Mouse (Mus musculus) kidney, postnatal 25 days (tissue): Measurements from ENCODE around the gene Ikzf3.
A peak's percentile ranks its signal among the peaks of the same experiment; 100 is the strongest.

Source experiments
- DNase-seq, 2 experiments: peaks; one replicate each; pipeline ENCODE4 v3.0.0; 2021; ENCODE audit warnings: mixed read lengths in 2 of 2

Ikzf3 gene

GRCm38 (mm10) chr11:98545711-98546231, at the start of gene Ikzf3:
TSS of gene Ikzf3 (minus strand) at chr11:98546031.
- peak; percentile 10 to 43 for DNase-seq

GRCm38 (mm10) chr11:98595473-98595872, 49.6 kb upstream of the Ikzf3 start:
- no peak for DNase-seq

- DNase-seq, result no peak
Measured at GRCm38 (mm10) chr11:98595021-98595420, 49.2 kb upstream of the Ikzf3 start.

GRCm38 (mm10) chr11:98590548-98591445, 45.0 kb upstream of the Ikzf3 start:
- no peak for DNase-seq

- DNase-seq, result no peak
Measured at GRCm38 (mm10) chr11:98589306-98589705, 43.5 kb upstream of the Ikzf3 start.

DNA sequence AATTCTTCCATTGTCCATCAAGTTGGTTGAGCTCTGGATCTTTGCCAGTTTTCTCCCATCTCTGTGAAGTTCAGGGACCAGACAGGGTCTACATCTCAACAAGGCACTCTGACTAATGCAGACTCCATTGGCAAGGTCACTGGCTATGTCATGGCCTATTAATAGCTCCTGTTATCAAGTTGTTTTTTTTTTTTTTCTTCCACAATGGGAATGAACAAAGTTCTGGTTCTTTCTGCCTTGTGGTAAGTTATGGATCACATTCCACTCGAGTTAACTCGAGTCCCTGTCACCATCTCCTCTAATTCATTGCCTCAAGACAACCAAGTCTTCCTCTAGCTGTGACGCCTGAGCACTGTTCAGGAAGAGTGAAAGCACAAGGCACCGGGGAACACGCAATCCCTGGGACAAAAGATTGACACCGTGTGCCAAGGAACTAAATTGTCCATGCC, 43.0 kb upstream of the Ikzf3 start:
- no peak for DNase-seq

DNA sequence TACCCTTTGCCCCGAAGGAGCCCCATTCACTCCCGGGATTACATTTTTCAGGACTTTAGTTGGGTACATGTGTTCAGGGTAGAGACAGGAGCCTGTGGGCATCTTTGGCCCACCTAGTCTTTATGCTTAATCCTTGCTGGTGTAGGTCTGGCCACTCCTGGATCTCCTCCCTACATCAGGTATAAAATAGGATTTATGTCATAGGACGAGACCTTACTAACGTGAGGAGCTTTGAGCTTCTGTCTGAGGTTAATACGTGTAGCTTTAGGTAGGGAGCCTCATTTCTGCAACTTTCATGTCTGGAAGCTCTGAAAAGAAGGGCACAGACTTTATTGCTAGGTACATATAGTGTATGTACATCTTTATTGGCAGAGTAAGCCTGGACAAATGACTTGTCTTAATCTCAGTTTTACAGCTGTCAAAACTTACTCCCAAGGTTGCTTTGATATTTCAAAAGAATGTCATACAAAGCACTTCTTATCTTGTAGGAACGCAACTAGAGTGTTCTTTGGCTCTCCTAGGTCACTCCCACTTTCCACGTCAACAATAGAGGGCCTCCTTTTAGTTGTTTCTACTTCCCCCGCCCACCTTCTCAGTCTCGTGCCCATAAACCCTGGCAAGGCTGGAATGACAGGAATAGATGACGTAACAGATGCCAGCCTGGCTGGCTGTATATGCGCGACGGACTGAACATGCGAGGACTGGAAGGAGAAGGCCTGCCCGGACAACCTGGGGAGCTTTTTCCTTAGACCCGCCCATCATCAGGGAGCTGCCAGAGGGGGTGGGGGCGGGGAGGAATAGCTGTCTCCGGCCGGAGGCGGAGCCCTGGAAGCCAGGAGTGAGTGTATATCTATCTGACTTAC, 42.1 kb upstream of the Ikzf3 start:
- peak; percentile 75 to 88 for DNase-seq

DNA sequence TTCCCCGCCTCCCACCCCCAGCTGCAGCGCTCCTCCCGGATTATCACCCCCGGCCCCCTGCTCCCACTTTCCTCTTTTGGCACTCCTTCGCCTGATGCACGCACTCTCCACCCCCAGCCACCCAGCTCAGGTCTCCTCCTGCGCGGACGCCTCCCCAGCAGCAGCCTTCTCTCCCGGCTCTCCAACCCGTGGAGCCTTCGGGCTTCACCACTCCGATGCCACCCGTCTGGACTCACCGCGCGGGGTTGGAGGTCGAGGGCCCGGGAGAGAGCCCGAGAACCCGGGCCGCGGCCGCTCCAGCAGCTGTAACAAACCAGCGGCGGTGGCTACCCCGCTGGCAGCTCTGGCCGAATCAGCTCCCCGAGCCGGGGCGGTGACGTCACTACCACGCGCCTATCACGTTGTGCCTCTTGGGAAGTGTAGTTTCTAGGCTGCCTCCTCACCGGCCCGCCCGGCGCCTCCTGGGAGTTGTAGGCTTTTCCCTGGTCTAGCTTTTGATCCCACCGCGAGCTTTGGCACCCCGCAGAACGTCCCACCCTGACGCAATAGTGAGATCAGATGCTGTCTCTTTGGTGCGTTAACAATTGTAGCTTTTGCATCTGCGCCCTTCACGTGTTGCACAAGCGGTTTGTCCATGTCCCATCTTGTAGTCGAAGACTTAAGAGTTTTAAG, 41.2 kb upstream of the Ikzf3 start, which contains the start of gene Ormdl3:
Gene Ormdl3, minus strand, starts transcription at position 477 of the 672 bp plus-strand sequence.
- DNase-seq, result peak; percentile 99

DNA sequence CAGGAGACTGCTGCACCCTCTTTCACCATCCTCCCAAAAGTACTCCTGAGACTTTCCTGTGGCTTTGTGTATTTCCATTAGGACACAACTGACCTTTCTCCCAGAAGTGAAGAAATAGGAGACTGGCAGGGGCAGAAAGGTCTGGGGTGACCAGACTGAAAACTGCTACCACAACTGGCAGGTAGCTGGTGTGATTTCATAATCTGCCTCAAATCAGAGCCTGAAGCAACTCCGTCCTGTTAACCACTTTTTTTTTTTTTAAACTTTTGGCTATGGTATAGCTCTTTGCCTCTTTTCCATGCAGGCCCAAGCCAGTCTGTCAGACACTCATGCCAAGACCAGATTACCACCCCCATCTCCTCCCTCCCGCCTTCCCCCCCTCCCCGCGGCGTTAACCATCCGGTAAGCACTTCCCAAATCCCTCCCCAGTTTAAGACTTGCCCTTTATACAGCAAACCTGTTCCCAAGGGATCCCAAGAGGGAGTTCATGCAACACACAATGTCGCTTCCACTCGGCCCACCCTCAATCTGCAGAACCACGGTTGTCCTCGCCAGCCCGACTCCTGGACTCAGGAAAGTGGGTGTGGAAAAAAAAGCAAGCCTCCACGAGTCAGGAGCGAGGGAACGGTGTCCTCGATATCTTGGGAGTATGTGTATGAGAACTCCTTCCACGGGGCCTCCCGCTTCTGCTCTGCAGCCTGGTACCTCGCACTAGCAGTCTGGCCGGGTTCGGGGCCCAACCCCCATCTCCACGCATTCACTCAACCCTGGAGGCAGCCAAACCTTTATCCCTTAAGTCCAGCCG, 40.5 kb upstream of the Ikzf3 start:
- DNase-seq, result peak in 1 of 2 experiments; percentile 28

GRCm38 (mm10) chr11:98584629-98585177, 38.9 kb upstream of the Ikzf3 start:
- DNase-seq, result no peak

DNA sequence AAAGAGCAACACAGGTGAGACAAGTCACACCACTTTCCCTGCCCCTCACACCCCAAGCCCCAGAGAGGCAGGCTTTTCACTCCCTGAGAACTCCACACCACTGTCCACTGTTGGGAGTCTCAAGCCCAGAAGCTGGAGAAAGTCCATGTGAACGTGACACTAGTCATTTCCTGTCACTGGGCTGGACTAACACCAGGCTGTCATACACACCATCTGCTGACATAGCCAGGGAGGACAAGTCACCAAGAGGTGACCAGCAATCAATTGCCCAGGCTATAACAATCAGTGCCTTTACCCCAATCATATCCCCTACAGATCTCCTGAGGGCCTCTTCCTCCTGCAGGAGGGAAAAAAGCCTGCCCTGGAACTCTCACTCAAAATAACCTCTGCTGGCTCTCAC, 38.3 kb upstream of the Ikzf3 start:
- DNase-seq, result no peak

DNA sequence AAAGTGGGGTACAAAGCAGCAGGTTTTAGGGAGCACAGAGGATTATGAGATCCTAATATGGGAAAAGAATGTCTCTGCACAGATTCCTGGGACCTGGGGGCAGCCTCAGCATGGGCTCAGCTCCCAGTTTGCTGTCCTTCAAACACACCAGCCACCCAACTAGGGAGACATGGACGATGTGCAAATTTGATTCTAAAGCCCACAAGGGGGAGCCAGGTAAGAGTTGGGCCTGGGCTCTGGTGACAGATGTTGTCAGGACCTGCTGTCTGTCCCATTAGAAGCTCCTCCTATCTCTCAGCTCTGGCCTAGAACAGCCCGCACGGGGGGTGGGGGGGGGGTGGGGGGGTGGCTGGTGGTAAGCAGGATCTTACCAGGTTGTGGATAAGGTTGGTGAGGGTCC, 37.7 kb upstream of the Ikzf3 start:
- DNase-seq, result no peak

DNA sequence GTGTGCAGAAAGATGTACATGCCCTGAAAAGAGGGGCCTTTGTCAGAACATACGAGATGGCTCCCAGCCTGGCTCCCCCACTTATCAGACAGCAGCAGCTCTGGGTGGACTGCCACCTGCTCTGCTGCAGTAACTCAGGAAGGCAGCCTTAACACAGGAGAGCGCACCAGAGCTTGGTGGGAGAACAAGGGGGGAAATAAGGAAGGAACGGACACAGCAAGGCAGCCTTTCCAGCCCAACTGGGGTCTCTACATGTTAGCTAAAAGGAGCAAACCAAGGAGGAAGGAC, 37.4 kb upstream of the Ikzf3 start:
- DNase-seq, result no peak

- no peak for DNase-seq
Measured at GRCm38 (mm10) chr11:98582551-98583264, 36.9 kb upstream of the Ikzf3 start.

DNA sequence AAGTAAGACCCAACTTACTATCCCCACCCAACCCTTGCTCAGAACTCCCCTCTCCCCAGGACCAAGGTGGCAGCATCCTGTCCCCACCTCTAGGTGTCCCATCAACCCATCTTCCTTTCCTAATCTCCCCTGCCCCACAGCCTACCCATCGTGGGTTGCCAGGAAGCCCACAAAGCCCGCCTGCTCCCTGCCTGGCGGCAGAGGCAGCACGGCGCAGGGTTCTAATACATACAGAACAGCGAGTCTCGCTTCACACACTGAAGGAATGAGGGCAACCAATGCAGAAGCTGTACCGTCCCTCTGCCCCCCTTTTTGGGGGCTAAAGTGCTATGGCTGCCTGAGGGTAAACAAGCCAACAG, 36.2 kb upstream of the Ikzf3 start:
- DNase-seq, result no peak

GRCm38 (mm10) chr11:98581286-98582029, 35.6 kb upstream of the Ikzf3 start:
- DNase-seq, result no peak

GRCm38 (mm10) chr11:98580301-98581121, 34.7 kb upstream of the Ikzf3 start:
- peak; percentile 56 to 59 for DNase-seq

- no peak for DNase-seq
Measured at GRCm38 (mm10) chr11:98577776-98578175, 31.9 kb upstream of the Ikzf3 start.

GRCm38 (mm10) chr11:98569461-98569860, 23.6 kb upstream of the Ikzf3 start:
- no peak for DNase-seq
